Mouse (Mus musculus) myocyte (in vitro differentiated cells): ENCODE measurements around the gene Phf12.

Experiments
- MYOG ChIP-seq, 3 experiments: IDR thresholded peaks; one replicate each; pipeline ENCODE4 v1.6.1; 2011; ENCODE audit warnings: control low read depth in 2 of 3, low read depth in 2 of 3, mild to moderate bottlenecking in 2 of 3; ENCODE audit not compliant: insufficient read length in 2 of 3, control insufficient read depth in 1 of 3, insufficient read depth in 1 of 3
- POLR2A ChIP-seq: IDR thresholded peaks from one replicate; pipeline ENCODE4 v1.6.1; 2011; ENCODE audit warnings: low read depth, mild to moderate bottlenecking, control low read depth, moderate library complexity; ENCODE audit not compliant: insufficient read length
- REST ChIP-seq: IDR thresholded peaks from one replicate; pipeline ENCODE4 v1.6.1; 2011; ENCODE audit warnings: mild to moderate bottlenecking, control low read depth, moderate library complexity; ENCODE audit not compliant: insufficient read depth, insufficient read length
- TCF12 ChIP-seq: IDR thresholded peaks from one replicate; pipeline ENCODE4 v1.6.1; 2011; ENCODE audit warnings: mild to moderate bottlenecking, control low read depth; ENCODE audit not compliant: poor library complexity, insufficient read depth, severe bottlenecking

GRCm38 (mm10) chr11:78062563-78062962 is 80.0 kb downstream of the Phf12 start:
- TF ChIP-seq POLR2A: no peak
- TF ChIP-seq TCF12: no peak
- TF ChIP-seq REST: no peak
- no peak for TF ChIP-seq MYOG (IDR thresholded peaks at IDR 0.05; ENCODE audit: control insufficient read depth in 1 of 3, insufficient read depth in 1 of 3, insufficient read length in 2 of 3, low read depth in 2 of 3)
